Mouse (Mus musculus) midbrain, embryonic 10.5 days (tissue): ENCODE data around the gene Gtf2i. TPM values are rescaled to one million over a fixed set of nuclear protein-coding genes. Genes with fewer than 3 reads are reported as not detected.

Experiments used
- DNase-seq: peaks from one replicate; pipeline ENCODE4 v3.0.0-alpha.2; 2017; ENCODE audit warnings: low spot score
- H3K27ac ChIP-seq: fragments of 300-500 bp; sonication (generic); replicated peaks from 2 replicates; pipeline ENCODE4 v1.5.1; 2016; ENCODE audit warnings: mild to moderate bottlenecking
- H3K27me3 ChIP-seq: fragments of 300-500 bp; sonication (generic); 2 replicates; pipeline ENCODE4 v1.6.1; 2016; ENCODE audit warnings: low read depth, mild to moderate bottlenecking; ENCODE audit not compliant: poor library complexity, severe bottlenecking
- H3K36me3 ChIP-seq: fragments of 300-500 bp; sonication (generic); 2 replicates; pipeline ENCODE4 v1.6.1; 2016; ENCODE audit warnings: mild to moderate bottlenecking, moderate library complexity
- H3K4me1 ChIP-seq: fragments of 300-500 bp; sonication (generic); 2 replicates; pipeline ENCODE4 v1.6.1; 2016
- H3K4me3 ChIP-seq: fragments of 300-500 bp; sonication (generic); 2 replicates; pipeline ENCODE4 v1.5.1; 2016; ENCODE audit warnings: mild to moderate bottlenecking, moderate library complexity
- H3K9me3 ChIP-seq: fragments of 300-500 bp; sonication (generic); replicated peaks from 2 replicates; pipeline ENCODE4 v1.6.1; 2016; ENCODE audit warnings: mild to moderate bottlenecking
- WGBS: fragments of 180-500 bp; shearing (Covaris S2); methylation state at CpG from one replicate; pipeline ENCODE4 v1.1.7; 2016; 5-methylcytosine and 5-hydroxymethylcytosine counted together
- microRNA-seq: library from miRNA; unstranded; fragments of <30 nt; microRNA quantifications from one replicate; pipeline ENCODE4, GENCODE M21; 2017
- polyA plus RNA-seq: library from polyadenylated mRNA; unstranded; fragments of >200 nt; fragmentation: Nextera tagmentation; extraction: Ambion mirVana; gene quantifications from 2 replicates; pipeline ENCODE4 v1.2.1, GENCODE M21; 2016

The Gtf2i gene
- polyA plus RNA-seq, 1 experiment from 2014 or later = 172 TPM

- 87% methylated on average over 8 of the region's 8 CpGs for WGBS
- no peak overlapping the region for H3K27ac ChIP-seq
- no peaks in the 10 kb centered on the region for H3K4me1 ChIP-seq
- no peak overlapping the region for H3K4me3 ChIP-seq
- H3K9me3 ChIP-seq = 0 out of 2 replicates have a peak, but pooled peaks cover 3% of the 10 kb centered on the region
- H3K27me3 ChIP-seq = no peaks in the 10 kb centered on the region
- DNase-seq = no peak
- H3K36me3 ChIP-seq = peaks cover 45% of the 10 kb centered on the region
These were observed 120.9 kb downstream of the Gtf2i start for GRCm38 (mm10) chr5:134193664-134194063.

GRCm38 (mm10) chr5:134188571-134188970 is 126.0 kb downstream of the Gtf2i start:
- Histone ChIP-seq H3K4me3 (no peak overlapping the region), H3K4me1 (peaks cover 3% of the 10 kb centered on the region), H3K36me3 (peaks cover 7% of the 10 kb centered on the region; the same call in 1 of the 2 replicates), H3K9me3 (no peaks in the 10 kb centered on the region), H3K27ac (no peak overlapping the region), H3K27me3 (no peaks in the 10 kb centered on the region)
- DNase-seq = no peak
- 92% methylated on average over 7 of the region's 7 CpGs for WGBS

Small RNA genes within 50 kb of the gene (microRNA-seq; reads per million reads assigned to microRNA genes)
- not detected for gene Mir3965

Other genes with a start within 250 kb of the Gtf2i start
- gene Castor2, start 215.0 kb downstream of the Gtf2i start, polyA plus RNA-seq = 10.1 and 12.8 TPM in 2 replicates
- 35.9 and 38.0 TPM in 2 replicates for gene Rcc1l, start 138.0 kb downstream of the Gtf2i start, polyA plus RNA-seq
- gene Gtf2ird2, start 130.7 kb downstream of the Gtf2i start, polyA plus RNA-seq = 7.1 and 8.9 TPM in 2 replicates
- 2.6 and 2.7 TPM in 2 replicates for gene Ncf1, start 85.1 kb downstream of the Gtf2i start, polyA plus RNA-seq
- 96.4 and 109 TPM in 2 replicates for gene Gtf2ird1, start 142.0 kb upstream of the Gtf2i start, polyA plus RNA-seq
- gene Clip2, start 237.7 kb upstream of the Gtf2i start, polyA plus RNA-seq = 4.6 and 6.2 TPM in 2 replicates
- 0.09 TPM in 2 replicates for gene Syna, start 245.4 kb upstream of the Gtf2i start, polyA plus RNA-seq